Mouse (Mus musculus) testis, adult 2 months (tissue): Measurements from ENCODE around the gene Kcnc3. TPM values are rescaled to one million over a fixed set of nuclear protein-coding genes. Genes with fewer than 3 reads are reported as not detected.
A peak's percentile ranks its signal among the peaks of the same experiment; 100 is the strongest.

Experiments
- H3K27ac ChIP-seq: fragments of 200-500 bp; 2 replicates; pipeline ENCODE4 v1.5.1; 2012; ENCODE audit warnings: low read depth, low read length; ENCODE audit not compliant: control insufficient read depth, insufficient read depth
- H3K27me3 ChIP-seq: fragments of 200-500 bp; 2 replicates; pipeline ENCODE4 v1.6.1; 2012; ENCODE audit warnings: mild to moderate bottlenecking, low read length, moderate library complexity; ENCODE audit not compliant: control insufficient read depth, insufficient read depth
- H3K36me3 ChIP-seq: fragments of 200-500 bp; 2 replicates; pipeline ENCODE4 v1.6.1; 2012; ENCODE audit warnings: mild to moderate bottlenecking, low read length; ENCODE audit not compliant: control insufficient read depth, insufficient read depth
- H3K4me1 ChIP-seq: fragments of 200-500 bp; 2 replicates; pipeline ENCODE4 v1.6.1; 2012; ENCODE audit warnings: low read length; ENCODE audit not compliant: control insufficient read depth, insufficient read depth
- H3K4me3 ChIP-seq: fragments of 200-500 bp; 2 replicates; pipeline ENCODE4 v1.5.1; 2012; ENCODE audit warnings: low read depth, mild to moderate bottlenecking, low read length, moderate library complexity, mixed read lengths; ENCODE audit not compliant: control insufficient read depth
- CTCF ChIP-seq: fragments of 200-500 bp; IDR thresholded peaks from 2 replicates; pipeline ENCODE4 v1.5.1; 2012; ENCODE audit warnings: low read depth, mild to moderate bottlenecking, inconsistent platforms, low read length, moderate library complexity; ENCODE audit not compliant: control insufficient read depth, insufficient read depth, insufficient replicate concordance
- POLR2A ChIP-seq: fragments of 200-500 bp; IDR thresholded peaks from 2 replicates; pipeline ENCODE4 v1.6.1; 2012; ENCODE audit warnings: low read depth, mild to moderate bottlenecking, inconsistent platforms, low read length, moderate library complexity; ENCODE audit not compliant: control insufficient read depth
- polyA plus RNA-seq: library from polyadenylated mRNA; depleted of rRNA; stranded (reverse); fragments of >200 nt; gene quantifications from 2 replicates; pipeline ENCODE4 v1.2.3, GENCODE M21; 2012

The Kcnc3 gene
- polyA plus RNA-seq, 1 experiment, result 0.70 TPM

- TF ChIP-seq CTCF, result no peak
- no peak for TF ChIP-seq POLR2A
- Histone ChIP-seq H3K4me1 (peaks cover 16% of the 10 kb centered on the region), H3K27ac (no peak overlapping the region), H3K4me3 (no peak overlapping the region), H3K36me3 (no peaks in the 10 kb centered on the region), H3K27me3 (no peaks in the 10 kb centered on the region)
Observed at GRCm38 (mm10) chr7:44630437-44630836, 40.0 kb downstream of the Kcnc3 start.

- no peaks in the 10 kb centered on the region for H3K36me3 ChIP-seq
- no peak overlapping the region for H3K27ac ChIP-seq
- H3K27me3 ChIP-seq, result no peaks in the 10 kb centered on the region
- H3K4me1 ChIP-seq, result peaks cover 16% of the 10 kb centered on the region
- TF ChIP-seq CTCF, result no peak
- TF ChIP-seq POLR2A, result no peak
- H3K4me3 ChIP-seq, result no peak overlapping the region
Observed at GRCm38 (mm10) chr7:44632676-44633075, 42.2 kb downstream of the Kcnc3 start.

- H3K4me1 ChIP-seq, result peaks cover 20% of the 10 kb centered on the region
- TF ChIP-seq CTCF, result peak; percentile 55
- TF ChIP-seq POLR2A, result no peak
- no peak overlapping the region for H3K4me3 ChIP-seq
- H3K27me3 ChIP-seq, result no peaks in the 10 kb centered on the region
- H3K27ac ChIP-seq, result no peak overlapping the region
- no peaks in the 10 kb centered on the region for H3K36me3 ChIP-seq
Observed at GRCm38 (mm10) chr7:44633407-44633806, 42.9 kb downstream of the Kcnc3 start.

- H3K4me1 ChIP-seq, result peaks cover 25% of the 10 kb centered on the region
- no peak for TF ChIP-seq POLR2A
- TF ChIP-seq CTCF, result no peak
- H3K4me3 ChIP-seq, result no peak overlapping the region
- H3K27ac ChIP-seq, result no peak overlapping the region
- H3K36me3 ChIP-seq, result no peaks in the 10 kb centered on the region
- H3K27me3 ChIP-seq, result no peaks in the 10 kb centered on the region
Observed at GRCm38 (mm10) chr7:44636684-44637083, 46.2 kb downstream of the Kcnc3 start.

- Histone ChIP-seq H3K4me3 (no peak overlapping the region), H3K27me3 (no peaks in the 10 kb centered on the region), H3K4me1 (peaks cover 15% of the 10 kb centered on the region), H3K36me3 (no peaks in the 10 kb centered on the region), H3K27ac (no peak overlapping the region)
- no peak for TF ChIP-seq CTCF
- TF ChIP-seq POLR2A, result no peak
Observed at GRCm38 (mm10) chr7:44638663-44639062, 48.2 kb downstream of the Kcnc3 start.

GRCm38 (mm10) chr7:44640843-44641605 is 50.6 kb downstream of the Kcnc3 start:
- TF ChIP-seq POLR2A (no peak), CTCF (no peak)
- Histone ChIP-seq H3K27ac (no peak overlapping the region), H3K4me3 (peak overlapping the region; percentile 35), H3K36me3 (no peaks in the 10 kb centered on the region), H3K27me3 (no peaks in the 10 kb centered on the region), H3K4me1 (peaks cover 18% of the 10 kb centered on the region)

GRCm38 (mm10) chr7:44641887-44642286 is 51.4 kb downstream of the Kcnc3 start:
- H3K36me3 ChIP-seq, result no peaks in the 10 kb centered on the region
- H3K4me1 ChIP-seq, result peaks cover 18% of the 10 kb centered on the region
- no peak overlapping the region for H3K27ac ChIP-seq
- H3K4me3 ChIP-seq, result no peak overlapping the region
- TF ChIP-seq POLR2A (no peak), CTCF (peak; percentile 82)
- no peaks in the 10 kb centered on the region for H3K27me3 ChIP-seq
